22 mouse cellular contexts compared by ENCODE assay signal in the genomic region with DNA sequence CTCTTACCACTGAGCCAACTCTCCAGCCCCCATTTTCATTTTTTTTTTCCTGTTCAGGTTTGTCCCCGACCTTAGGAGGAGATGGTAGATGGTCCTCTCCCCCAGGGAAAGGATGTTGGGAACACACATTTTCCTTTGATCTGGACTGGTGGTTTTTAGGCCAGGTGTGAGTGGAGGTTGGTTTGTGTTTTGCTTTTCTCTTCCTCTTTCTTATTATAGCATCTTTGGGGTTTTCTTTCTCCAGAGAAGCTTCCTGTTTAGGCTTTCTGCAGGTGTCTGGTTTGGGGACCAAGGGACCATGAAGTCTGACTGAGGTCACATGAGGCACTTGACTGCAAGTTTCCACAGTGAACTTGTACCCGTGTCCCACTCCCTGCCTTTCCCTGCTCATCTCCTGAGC. TPM values are rescaled to one million over a fixed set of nuclear protein-coding genes. Genes with fewer than 3 reads are reported as not detected.
DNase-seq lines count a peak whose midpoint lies in the region; ATAC-seq and TF ChIP-seq lines count a peak whose summit lies in the region.
"Had no signal": no experiment of that assay in that cellular context is flagged by ENCODE, and none has a peak within 500 bp of the region (broad histone marks: within the 10 kb centered on the region; RNA-seq: fewer than 3 reads in every experiment).

No protein-coding gene starts in this region.

- no peak for ATAC-seq in megakaryocyte, adult 5-6 weeks (ENCODE audit: poor library complexity, severe bottlenecking)
- no peak for ATAC-seq in intestine, embryonic 16.5 days
- no peak for ATAC-seq in heart, embryonic 11.5 days (replicated peaks; ENCODE audit: insufficient number of reproducible peaks, low FRiP score, low TSS enrichment)
- ATAC-seq: forebrain, postnatal 0 days had no signal

- H3K4me3 ChIP-seq in spleen, adult 2 months (ENCODE audit: extremely low read depth, insufficient read depth, insufficient read length): no peak overlapping the region; the same call in 1 of the 2 replicates
- H3K4me3 ChIP-seq in intestine, embryonic 16.5 days (ENCODE audit: low read length): no peak overlapping the region
- H3K4me3 ChIP-seq in heart, embryonic 11.5 days (ENCODE audit: low read depth, low read length): no peak overlapping the region
- H3K4me3 ChIP-seq: forebrain, embryonic 10.5 days; heart, embryonic 15.5 days; hindbrain, embryonic 13.5 days; left cerebral cortex, adult 2 months; limb, embryonic 15.5 days; liver, embryonic 15.5 days; myocyte; neural tube, embryonic 13.5 days; stomach, embryonic 15.5 days had no signal

- DNase-seq in spleen, adult 2 months (ENCODE audit: low read depth in 1 of 2, low spot score in 2 of 2): peak; percentile 68 to 92
- DNase-seq in spleen, postnatal 4 days (ENCODE audit: low spot score in 2 of 2): no peak
- DNase-seq in skeletal muscle tissue, adult 2 months (ENCODE audit: low read depth, low spot score): peak; percentile 33
- DNase-seq in thymus, postnatal 0 days (ENCODE audit: low spot score): peak; percentile 52
- DNase-seq: adrenal gland, postnatal 10 days; cerebellum, adult 9-11 months; forebrain, postnatal 0 days; heart, postnatal 36 days; kidney, adult 18-20 months; midbrain, embryonic 14.5 days had no signal

- no peak overlapping the region for H3K4me2 ChIP-seq in intestine, embryonic 16.5 days (ENCODE audit: low read depth, low read length)
- no peak overlapping the region for H3K4me2 ChIP-seq in heart, embryonic 11.5 days
- H3K4me2 ChIP-seq: heart, embryonic 15.5 days; hindbrain, embryonic 13.5 days; limb, embryonic 15.5 days; liver, embryonic 15.5 days; neural tube, embryonic 13.5 days; stomach, embryonic 15.5 days had no signal

- H3K36me3 ChIP-seq in spleen, adult 2 months (ENCODE audit: control insufficient read depth, insufficient read depth, low read length): no peaks in the 10 kb centered on the region
- H3K36me3 ChIP-seq in intestine, embryonic 16.5 days (ENCODE audit: control insufficient read depth, insufficient read depth, low read length): no peaks in the 10 kb centered on the region
- H3K36me3 ChIP-seq in heart, embryonic 11.5 days (ENCODE audit: control insufficient read depth, insufficient read depth, low read length): no peaks in the 10 kb centered on the region
- H3K36me3 ChIP-seq: forebrain, embryonic 10.5 days; heart, embryonic 15.5 days; hindbrain, embryonic 13.5 days; limb, embryonic 15.5 days; liver, embryonic 15.5 days; neural tube, embryonic 13.5 days; stomach, embryonic 15.5 days had no signal

- H3K27me3 ChIP-seq in spleen, adult 2 months (ENCODE audit: control insufficient read depth, insufficient read depth, low read length): no peaks in the 10 kb centered on the region
- H3K27me3 ChIP-seq in intestine, embryonic 16.5 days (replicated peaks; ENCODE audit: control insufficient read depth, insufficient read depth, low read length): no peaks in the 10 kb centered on the region
- H3K27me3 ChIP-seq in heart, embryonic 11.5 days (ENCODE audit: control insufficient read depth, insufficient read depth, low read length): no peaks in the 10 kb centered on the region
- H3K27me3 ChIP-seq: heart, embryonic 15.5 days; hindbrain, embryonic 13.5 days; limb, embryonic 15.5 days; neural tube, embryonic 13.5 days; stomach, embryonic 15.5 days had no signal

- TF ChIP-seq POLR2A in spleen, adult 2 months (IDR thresholded peaks at IDR 0.05; ENCODE audit: low read depth, low read length): no peak

- H3K9me3 ChIP-seq in intestine, embryonic 16.5 days (ENCODE audit: control insufficient read depth, low read length): no peaks in the 10 kb centered on the region
- H3K9me3 ChIP-seq in heart, embryonic 11.5 days (replicated peaks; ENCODE audit: control insufficient read depth, low read length): no peaks in the 10 kb centered on the region
- H3K9me3 ChIP-seq: forebrain, embryonic 10.5 days; heart, embryonic 15.5 days; hindbrain, embryonic 13.5 days; limb, embryonic 15.5 days; liver, embryonic 15.5 days; neural tube, embryonic 13.5 days; stomach, embryonic 15.5 days had no signal

- H3K4me1 ChIP-seq in spleen, adult 2 months (ENCODE audit: control insufficient read depth, insufficient read depth, insufficient read length): peaks cover 38% of the 10 kb centered on the region; the same call in 1 of the 2 replicates
- 0 out of 2 replicates have a peak, but pooled peaks cover 3% of the 10 kb centered on the region for H3K4me1 ChIP-seq in intestine, embryonic 16.5 days (ENCODE audit: control insufficient read depth, insufficient read depth, low read length)
- no peaks in the 10 kb centered on the region for H3K4me1 ChIP-seq in heart, embryonic 11.5 days (ENCODE audit: control insufficient read depth, insufficient read depth, low read length)
- H3K4me1 ChIP-seq: hindbrain, embryonic 13.5 days; liver, embryonic 15.5 days; stomach, embryonic 15.5 days had no signal

- 6% methylated on average over 2 of the region's 2 CpGs for WGBS in spleen, adult 2 months
- 79% methylated on average over 2 of the region's 2 CpGs for WGBS in intestine, embryonic 16.5 days
- WGBS in heart, embryonic 11.5 days (ENCODE audit: insufficient replicate concordance): 77% methylated on average over 2 of the region's 2 CpGs

- TF ChIP-seq CTCF in spleen, adult 2 months (IDR thresholded peaks at IDR 0.05; ENCODE audit: extremely low read depth, insufficient read depth, insufficient read length, insufficient replicate concordance): no peak

- no peak overlapping the region for H3K9ac ChIP-seq in intestine, embryonic 16.5 days (ENCODE audit: low read depth, low read length)
- H3K9ac ChIP-seq in heart, embryonic 11.5 days (ENCODE audit: low read depth, low read length): no peak overlapping the region
- H3K9ac ChIP-seq: forebrain, postnatal 0 days; heart, embryonic 15.5 days; hindbrain, embryonic 13.5 days; limb, embryonic 15.5 days; liver, embryonic 15.5 days; neural tube, embryonic 13.5 days; stomach, embryonic 15.5 days had no signal

- H3K27ac ChIP-seq in spleen, adult 2 months (ENCODE audit: insufficient read depth, low read length): peak overlapping the region; percentile 99
- H3K27ac ChIP-seq in intestine, embryonic 16.5 days (ENCODE audit: low read length): no peak overlapping the region
- H3K27ac ChIP-seq in heart, embryonic 11.5 days (ENCODE audit: low read depth, low read length): no peak overlapping the region
- H3K27ac ChIP-seq: forebrain, embryonic 10.5 days; heart, embryonic 15.5 days; hindbrain, embryonic 13.5 days; left cerebral cortex, adult 2 months; limb, embryonic 15.5 days; liver, embryonic 15.5 days; neural tube, embryonic 13.5 days; stomach, embryonic 15.5 days had no signal

RNA-seq across cellular contexts. Expression of a gene that starts 50.8 kb away (rescaled TPM):
- 89.3 and 105 TPM in 2 replicates for polyA plus RNA-seq in spleen, adult 2 months (2012; rRNA removed)
- 0.30 and 0.38 TPM in 2 replicates for polyA plus RNA-seq in thymus, postnatal 0 days (2015; fragmentation: Nextera tagmentation; extraction: Ambion mirVana)
- 0.25 TPM in 1 of 2 replicates, not detected in the other for total RNA-seq in megakaryocyte, adult 5-6 weeks (2015)
- 0.15 and 0.16 TPM in 2 replicates for total RNA-seq in megakaryocyte, adult 5-6 weeks (2017)
- 1.3 and 1.4 TPM in 2 replicates for polyA plus RNA-seq in intestine, embryonic 16.5 days (2015; fragmentation: Nextera tagmentation; extraction: Ambion mirVana)
- 0.57 and 0.73 TPM in 2 replicates for polyA plus RNA-seq in heart, embryonic 11.5 days (2014; fragmentation: Nextera tagmentation; extraction: Ambion mirVana)

Comparison
In these comparisons a context has a peak if more than half of its experiments do, and no peak if none do; other contexts are left out.
1. DNase-seq: peak in spleen, adult 2 months (2 of 2), skeletal muscle tissue, adult 2 months (single experiment) and thymus, postnatal 0 days (single experiment); none in spleen, postnatal 4 days (0 of 2).
2. RNA of a gene that starts 50.8 kb away (polyA plus RNA-seq): 89.3 to 105 TPM in spleen, adult 2 months; 1.3 to 1.4 TPM in intestine, embryonic 16.5 days, 0.57 to 0.73 TPM in heart, embryonic 11.5 days and 0.30 to 0.38 TPM in thymus, postnatal 0 days; every median in the first group is over 10 times any median in the second.